Mouse (Mus musculus) megakaryocyte, embryonic 14.5 days (primary cell): ENCODE data around the gene Gna12. TPM values are rescaled to one million over a fixed set of nuclear protein-coding genes. Genes with fewer than 3 reads are reported as not detected.

Source experiments
- H3K27me3 ChIP-seq: replicated peaks from 2 replicates; pipeline ENCODE3; 2012; ENCODE audit warnings: inconsistent platforms
- H3K36me3 ChIP-seq: replicated peaks from 2 replicates; pipeline ENCODE3; 2012; ENCODE audit warnings: low read length, inconsistent platforms, mixed read lengths
- H3K4me1 ChIP-seq: 2 replicates; pipeline ENCODE4 v1.6.1; 2012; ENCODE audit warnings: inconsistent platforms
- H3K4me3 ChIP-seq: replicated peaks from 2 replicates; pipeline ENCODE3; 2012; ENCODE audit warnings: moderate library complexity, mild to moderate bottlenecking, inconsistent platforms
- H3K9me3 ChIP-seq: 2 replicates; pipeline ENCODE4 v1.6.1; 2012; ENCODE audit warnings: inconsistent platforms
- FLI1 ChIP-seq: IDR thresholded peaks from 2 replicates; pipeline ENCODE4 v1.6.1; 2012; ENCODE audit warnings: low read length, inconsistent platforms, mixed read lengths
- GATA1 ChIP-seq: IDR thresholded peaks from 3 replicates; pipeline ENCODE4 v1.6.1; 2012; ENCODE audit warnings: mixed read lengths, low read length, inconsistent platforms, borderline replicate concordance
- polyA plus RNA-seq: library from polyadenylated mRNA; stranded (reverse); fragments of >175 nt; gene quantifications from 2 replicates; pipeline ENCODE4 v1.2.3, GENCODE M21; 2012; ENCODE audit warnings: low replicate concordance; ENCODE audit not compliant: insufficient read depth

Gna12 gene
- polyA plus RNA-seq, 1 experiment = 62.1 TPM

- no peak overlapping the region for H3K4me3 ChIP-seq
- H3K4me1 ChIP-seq = peaks cover 97% of the 10 kb centered on the region
- peaks cover 23% of the 10 kb centered on the region for H3K36me3 ChIP-seq
- H3K9me3 ChIP-seq = no peaks in the 10 kb centered on the region
- TF ChIP-seq FLI1 (no peak), GATA1 (no peak)
- no peaks in the 10 kb centered on the region for H3K27me3 ChIP-seq
These were observed 11.7 kb downstream of the Gna12 start for GRCm38 (mm10) chr5:140818482-140819076.

- Histone ChIP-seq H3K9me3 (no peaks in the 10 kb centered on the region), H3K4me1 (peaks cover 95% of the 10 kb centered on the region), H3K27me3 (no peaks in the 10 kb centered on the region), H3K36me3 (peaks cover 22% of the 10 kb centered on the region), H3K4me3 (no peak overlapping the region)
- no peak for TF ChIP-seq GATA1
- no peak for TF ChIP-seq FLI1
These were observed 13.2 kb downstream of the Gna12 start for GRCm38 (mm10) chr5:140816950-140817568.

- no peaks in the 10 kb centered on the region for H3K9me3 ChIP-seq
- H3K4me3 ChIP-seq = no peak overlapping the region
- H3K36me3 ChIP-seq = peaks cover 22% of the 10 kb centered on the region
- TF ChIP-seq FLI1 (no peak), GATA1 (no peak)
- H3K4me1 ChIP-seq = peaks cover 95% of the 10 kb centered on the region
- no peaks in the 10 kb centered on the region for H3K27me3 ChIP-seq
These were observed 14.2 kb downstream of the Gna12 start for GRCm38 (mm10) chr5:140816008-140816407.

- Histone ChIP-seq H3K4me1 (peaks cover 95% of the 10 kb centered on the region), H3K9me3 (no peaks in the 10 kb centered on the region), H3K4me3 (peak overlapping the region; percentile 62), H3K27me3 (no peaks in the 10 kb centered on the region), H3K36me3 (peaks cover 19% of the 10 kb centered on the region)
- TF ChIP-seq FLI1 = no peak
- TF ChIP-seq GATA1 = no peak
These were observed 15.0 kb downstream of the Gna12 start for GRCm38 (mm10) chr5:140815059-140815728.

GRCm38 (mm10) chr5:140814403-140814802 is 15.8 kb downstream of the Gna12 start:
- peaks cover 96% of the 10 kb centered on the region for H3K4me1 ChIP-seq
- H3K36me3 ChIP-seq = peaks cover 24% of the 10 kb centered on the region

GRCm38 (mm10) chr5:140812699-140813098 is 17.5 kb downstream of the Gna12 start:
- Histone ChIP-seq H3K27me3 (no peaks in the 10 kb centered on the region), H3K9me3 (no peaks in the 10 kb centered on the region), H3K4me3 (no peak overlapping the region), H3K4me1 (peaks cover 81% of the 10 kb centered on the region), H3K36me3 (peaks cover 28% of the 10 kb centered on the region)
- TF ChIP-seq FLI1 = no peak
- no peak for TF ChIP-seq GATA1

More at GRCm38 (mm10) chr5:140814403-140814802, 15.8 kb downstream of the Gna12 start:
- no peaks in the 10 kb centered on the region for H3K27me3 ChIP-seq
- no peaks in the 10 kb centered on the region for H3K9me3 ChIP-seq
- TF ChIP-seq FLI1 (no peak), GATA1 (no peak)
- no peak overlapping the region for H3K4me3 ChIP-seq

GRCm38 (mm10) chr5:140812063-140812462 is 18.2 kb downstream of the Gna12 start:
- Histone ChIP-seq H3K27me3 (no peaks in the 10 kb centered on the region), H3K36me3 (peaks cover 24% of the 10 kb centered on the region), H3K4me1 (peaks cover 81% of the 10 kb centered on the region), H3K4me3 (no peak overlapping the region), H3K9me3 (no peaks in the 10 kb centered on the region)
- no peak for TF ChIP-seq GATA1
- TF ChIP-seq FLI1 = no peak

- Histone ChIP-seq H3K4me3 (no peak overlapping the region), H3K36me3 (peaks cover 22% of the 10 kb centered on the region), H3K9me3 (no peaks in the 10 kb centered on the region), H3K4me1 (peaks cover 81% of the 10 kb centered on the region), H3K27me3 (no peaks in the 10 kb centered on the region)
- TF ChIP-seq GATA1 = no peak
- no peak for TF ChIP-seq FLI1
These were observed 18.8 kb downstream of the Gna12 start for GRCm38 (mm10) chr5:140811390-140811789.

- H3K36me3 ChIP-seq = peaks cover 25% of the 10 kb centered on the region
- H3K4me1 ChIP-seq = peaks cover 71% of the 10 kb centered on the region
- H3K4me3 ChIP-seq = no peak overlapping the region
- H3K27me3 ChIP-seq = no peaks in the 10 kb centered on the region
- H3K9me3 ChIP-seq = no peaks in the 10 kb centered on the region
- no peak for TF ChIP-seq GATA1
- TF ChIP-seq FLI1 = no peak
These were observed 23.3 kb downstream of the Gna12 start for GRCm38 (mm10) chr5:140806939-140807338.

- peaks cover 71% of the 10 kb centered on the region for H3K4me1 ChIP-seq
- no peak overlapping the region for H3K4me3 ChIP-seq
- H3K27me3 ChIP-seq = no peaks in the 10 kb centered on the region
- H3K36me3 ChIP-seq = peaks cover 26% of the 10 kb centered on the region
- no peak for TF ChIP-seq GATA1
- TF ChIP-seq FLI1 = no peak
- no peaks in the 10 kb centered on the region for H3K9me3 ChIP-seq
These were observed 24.0 kb downstream of the Gna12 start for GRCm38 (mm10) chr5:140806252-140806651.
